Mouse (Mus musculus) hindbrain, embryonic 16.5 days (tissue): ENCODE data around the gene Arhgef3. TPM values are rescaled to one million over a fixed set of nuclear protein-coding genes. Genes with fewer than 3 reads are reported as not detected.

Experiments used
- microRNA-seq: library from miRNA; unstranded; fragments of <30 nt; microRNA quantifications from one replicate; pipeline ENCODE4, GENCODE M21; 2017
- polyA plus RNA-seq: library from polyadenylated mRNA; unstranded; fragments of >200 nt; fragmentation: Nextera tagmentation; extraction: Ambion mirVana; gene quantifications from 2 replicates; pipeline ENCODE4 v1.2.1, GENCODE M21; 2015

The Arhgef3 gene
- polyA plus RNA-seq, 1 experiment from 2014 or later = 18.4 TPM

Small RNAs within 50 kb of the gene (microRNA-seq; reads per million reads assigned to microRNA genes)
- gene Gm23633 = not detected

Other genes starting within 250 kb of the Arhgef3 start
- 0.14 and 0.15 TPM in 2 replicates for gene Asb14, start 220.3 kb upstream of the Arhgef3 start, polyA plus RNA-seq
- 41.9 and 50.7 TPM in 2 replicates for gene Appl1, start 143.7 kb upstream of the Arhgef3 start, polyA plus RNA-seq
- 0.32 and 0.48 TPM in 2 replicates for gene Hesx1, start 120.5 kb upstream of the Arhgef3 start, polyA plus RNA-seq
- gene Il17rd, start 76.0 kb upstream of the Arhgef3 start, polyA plus RNA-seq = 2.5 and 2.8 TPM in 2 replicates